Mouse (Mus musculus) lung, postnatal 36 days (tissue): ENCODE measurements around the gene Rgs18.

ENCODE experiments used
- DNase-seq: peaks from one replicate; pipeline ENCODE4 v3.0.0; 2022; ENCODE audit warnings: mixed read lengths

Rgs18 gene

DNA sequence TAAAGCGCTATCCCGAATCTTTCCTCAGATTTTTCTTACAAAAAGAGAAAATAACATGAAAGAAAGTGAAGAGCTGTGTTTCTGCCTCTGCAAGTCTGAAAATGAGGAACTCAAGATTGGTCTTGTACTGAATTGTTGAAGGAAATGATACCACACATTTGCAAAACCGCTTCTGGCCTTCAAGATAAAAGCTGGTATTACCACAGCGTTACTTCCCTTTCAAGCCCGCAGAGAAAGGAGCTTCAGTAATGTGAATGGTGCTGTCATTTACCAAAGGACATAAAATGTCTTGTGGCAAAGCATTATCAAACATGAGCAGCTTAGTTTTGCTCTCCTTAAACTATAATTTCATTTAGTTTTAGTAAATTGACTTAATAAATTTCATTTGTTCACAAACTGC, at the start of gene Rgs18:
Gene Rgs18, minus strand, starts transcription at position 105 of the 400 bp plus-strand sequence.
- DNase-seq: peak; percentile 51

DNA sequence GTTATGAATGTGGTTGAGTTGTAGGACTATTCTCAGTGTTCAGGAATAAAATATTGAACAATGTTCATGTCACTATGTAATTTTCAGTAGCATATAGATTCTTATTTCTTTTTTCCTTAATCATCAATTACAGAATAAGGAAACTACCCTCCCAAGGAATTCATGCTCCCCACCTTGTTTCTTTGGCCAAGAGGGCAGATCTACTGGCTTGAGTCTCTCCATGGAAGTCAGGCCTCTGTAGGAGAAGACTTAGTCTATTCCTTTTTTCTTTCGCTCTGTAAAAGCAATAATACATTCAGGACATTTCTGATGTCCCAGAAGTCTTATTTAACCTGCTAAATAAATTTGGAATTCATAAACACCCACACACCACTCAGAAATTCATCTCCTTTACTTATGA, 841 bp downstream of the Rgs18 start:
- no peak for DNase-seq

DNA sequence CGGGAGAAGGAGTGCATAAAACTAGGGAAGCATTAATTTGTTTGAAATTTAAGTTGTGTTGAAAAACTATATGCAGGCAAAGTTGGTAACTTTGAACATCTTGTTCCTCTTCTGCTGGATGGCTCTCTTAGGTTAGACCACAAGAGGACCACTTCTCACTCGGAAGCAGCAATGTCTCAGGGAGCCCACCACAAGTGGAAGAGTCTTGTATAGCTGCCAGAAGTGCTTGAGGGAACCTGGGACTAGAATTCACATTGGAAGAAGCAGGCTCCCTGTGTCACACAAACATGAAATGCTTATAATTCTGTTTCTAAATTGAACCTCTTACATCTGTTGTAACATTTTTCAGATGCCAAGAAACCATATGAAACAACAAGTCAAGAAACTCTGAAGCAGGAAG, 9.0 kb downstream of the Rgs18 start:
- peak; percentile 32 for DNase-seq

DNA sequence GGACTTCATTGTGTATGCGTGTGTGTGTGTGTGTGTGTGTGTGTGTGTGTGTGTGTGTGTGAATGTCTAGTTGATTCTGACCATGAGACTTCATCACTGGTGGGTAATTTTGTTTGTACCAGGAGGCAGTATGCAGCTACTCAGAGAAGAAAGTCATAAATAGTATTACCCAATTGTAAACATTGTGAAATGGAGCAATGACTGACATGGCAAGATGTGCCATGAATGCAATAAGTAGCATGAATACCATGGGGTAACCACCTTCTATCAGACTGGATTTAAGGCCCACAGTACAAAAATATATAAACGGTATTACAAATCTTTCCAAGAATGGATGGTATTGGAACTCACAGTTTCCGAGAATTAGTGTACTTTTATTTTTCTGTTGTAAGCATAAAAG, 14.4 kb downstream of the Rgs18 start:
- DNase-seq: no peak

DNA sequence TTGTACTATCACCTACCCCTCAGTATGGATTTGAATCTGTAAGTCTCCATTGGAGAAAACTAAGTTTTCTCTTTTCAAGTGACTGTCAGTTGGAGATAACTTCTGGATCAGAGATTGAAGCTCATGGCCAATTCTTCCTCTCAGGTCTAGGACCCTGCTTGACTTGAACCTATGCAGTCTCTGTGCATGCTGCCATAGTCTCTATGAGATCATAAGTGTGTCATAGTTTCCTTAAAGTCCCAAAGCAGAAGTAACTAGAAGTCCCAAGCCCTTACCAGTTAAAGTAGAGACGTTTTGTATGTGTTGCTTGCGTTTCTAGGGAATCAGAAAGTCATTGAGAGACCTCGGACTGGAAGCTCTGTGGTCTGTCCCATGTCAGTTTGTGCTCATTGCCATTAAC, 24.5 kb downstream of the Rgs18 start:
- DNase-seq: no peak

DNA sequence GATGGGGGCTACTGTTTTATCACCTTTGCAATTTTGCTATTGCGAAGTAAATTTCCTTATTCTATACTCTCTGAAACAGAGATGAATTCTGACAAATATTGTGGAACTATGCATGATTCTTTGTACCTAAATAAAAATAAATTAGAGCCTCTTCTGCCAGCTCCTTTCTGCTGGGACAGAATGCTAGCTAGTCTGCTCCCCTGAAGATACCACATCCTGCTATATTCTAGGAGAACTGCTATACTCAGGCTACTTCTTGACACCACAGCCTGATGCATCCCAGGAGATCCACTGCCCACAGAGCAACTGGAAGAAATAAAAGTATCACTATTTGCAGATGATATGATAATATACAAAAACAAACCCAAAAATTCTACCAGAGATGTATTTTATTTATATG, 29.1 kb downstream of the Rgs18 start:
- no peak for DNase-seq

DNA sequence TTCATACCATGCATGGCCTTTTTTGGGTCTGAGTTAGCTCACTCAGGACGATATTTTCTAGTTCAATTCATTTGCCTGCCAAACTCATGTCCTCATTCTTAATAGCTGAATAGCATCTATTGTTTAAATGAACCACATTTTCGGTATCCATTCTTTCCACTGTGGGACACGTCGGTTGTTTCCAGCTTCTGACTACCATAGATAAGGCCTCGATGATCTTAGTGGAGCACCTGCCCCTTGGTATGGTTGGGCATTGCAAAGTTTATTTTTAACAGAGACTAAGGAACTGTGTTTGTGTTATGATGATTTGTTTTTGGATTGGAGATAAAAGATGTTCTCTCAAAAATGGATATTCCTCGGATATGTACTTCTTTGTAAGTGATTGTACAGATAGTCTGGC, 37.5 kb downstream of the Rgs18 start:
- DNase-seq: no peak

DNA sequence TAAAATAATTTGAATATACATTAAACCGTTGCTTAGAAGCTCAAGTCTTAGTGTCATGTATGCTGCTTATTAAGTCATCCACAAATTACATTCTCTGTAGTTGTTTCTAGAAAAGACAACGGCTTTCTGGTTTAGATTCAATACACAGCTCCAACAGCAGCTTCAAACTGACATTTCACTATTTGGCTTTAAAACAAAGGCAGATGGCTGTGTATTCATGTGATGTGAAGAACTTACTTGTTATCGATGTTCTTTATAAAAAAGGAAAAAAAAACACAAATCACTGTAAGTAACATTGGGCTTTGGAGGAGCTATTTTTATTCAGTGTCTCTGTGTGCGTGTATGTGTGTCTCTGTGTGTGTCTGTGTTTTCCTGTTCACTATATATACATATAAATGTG, 54.5 kb downstream of the Rgs18 start:
- DNase-seq: no peak

DNA sequence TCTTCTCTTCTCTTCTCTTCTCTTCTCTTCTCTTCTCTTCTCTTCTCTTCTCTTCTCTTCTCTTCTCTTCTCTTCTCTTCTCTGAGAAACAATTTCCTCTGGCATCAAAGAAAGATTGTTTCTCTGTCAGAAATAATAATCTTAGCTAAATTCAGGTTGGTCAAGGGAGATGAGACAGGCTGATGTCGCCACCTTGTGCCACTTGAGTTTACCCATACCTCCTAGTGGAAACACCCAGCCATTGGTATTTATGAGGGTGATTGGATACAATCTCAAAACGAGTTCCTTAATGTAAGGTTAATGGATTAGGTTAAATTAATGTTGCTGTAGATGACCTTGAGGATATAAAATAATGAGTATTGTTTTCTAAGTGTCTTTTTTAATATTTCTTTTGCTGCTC, 70.9 kb downstream of the Rgs18 start:
- DNase-seq: no peak
